In the genomic region with DNA sequence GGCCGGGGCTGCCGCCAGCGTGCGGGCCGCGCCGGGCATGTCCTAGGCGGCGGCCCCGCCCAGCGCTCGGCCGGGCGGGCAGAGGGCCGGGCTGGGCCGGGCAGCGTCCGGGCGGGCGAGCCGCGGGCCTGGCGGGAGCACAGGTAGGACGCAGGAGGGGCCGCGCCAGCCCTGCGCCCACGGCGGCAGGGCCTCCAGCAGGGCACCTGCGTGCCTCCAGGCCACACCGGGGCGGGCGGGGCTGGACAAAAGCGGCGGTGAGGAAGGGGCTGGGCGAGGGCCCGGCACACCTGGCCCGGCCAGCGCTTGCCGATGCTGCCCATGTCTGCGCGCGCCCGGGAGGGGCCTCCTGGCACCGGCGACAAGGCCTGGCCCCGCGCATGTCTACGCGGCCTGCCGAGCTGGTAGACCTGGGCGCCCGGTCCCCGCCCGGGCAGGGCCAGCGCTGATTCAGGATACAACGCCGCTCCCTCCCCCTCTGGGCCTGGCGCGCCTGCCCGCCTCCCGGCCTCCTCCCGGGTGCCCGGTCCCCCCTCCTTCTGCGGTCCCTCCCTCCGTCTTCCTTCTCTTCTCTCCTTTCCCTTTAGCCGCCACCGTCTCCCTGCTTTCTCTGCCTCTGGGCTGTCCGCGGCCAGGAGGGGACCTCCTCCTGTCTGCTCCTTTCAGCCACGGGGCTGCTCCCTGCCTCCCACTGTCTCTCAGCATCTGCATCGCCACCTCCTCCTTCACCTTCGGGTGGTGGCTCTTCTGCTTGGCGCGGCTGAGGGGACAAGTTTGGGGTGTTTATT, we compare ENCODE assay signal across 7 mouse cellular contexts. TPM values are rescaled to one million over a fixed set of nuclear protein-coding genes. Genes with fewer than 3 reads are reported as not detected.
A peak's percentile ranks its signal among the peaks of the same experiment; 100 is the strongest.
DNase-seq lines count a peak whose midpoint lies in the region; ATAC-seq and TF ChIP-seq lines count a peak whose summit lies in the region.

No protein-coding gene starts in this region.

- intact Hi-C loops in heart, postnatal 36 days (cut with DNase I) = no loop called here
- intact Hi-C loops in left cerebral cortex, postnatal 36 days (cut with DNase I) = no loop called here

- TF ChIP-seq EP300 in CH12.LX (IDR thresholded peaks at IDR 0.05; ENCODE audit: low read length) = no peak

- H3K4me3 ChIP-seq in CH12.LX (replicated peaks in 1 of 3; ENCODE audit: low read depth in 2 of 3, low read length in 2 of 3, poor library complexity in 1 of 3) = peak overlapping the region; percentile 42 to 67 (median 58)
- H3K4me3 ChIP-seq in embryonic facial prominence, embryonic 13.5 days = peak overlapping the region; percentile 92
- H3K4me3 ChIP-seq in midbrain, embryonic 10.5 days = peak overlapping the region; percentile 86
- peak overlapping the region; percentile 70 for H3K4me3 ChIP-seq in stomach, embryonic 14.5 days (ENCODE audit: low read depth, low read length)

- DNase-seq in CH12.LX (ENCODE audit: extremely low read depth) = no peak
- peak; percentile 79 for DNase-seq in adrenal gland, postnatal 10 days
- DNase-seq in heart, postnatal 36 days = peak; percentile 47 to 51
- DNase-seq in left cerebral cortex, postnatal 36 days (ENCODE audit: low spot score in 2 of 2) = peak; percentile 51 to 72
- peak; percentile 46 for DNase-seq in midbrain, embryonic 10.5 days (ENCODE audit: low spot score)

- H3K4me2 ChIP-seq in CH12.LX (ENCODE audit: insufficient read depth, low read depth, poor library complexity, severe bottlenecking) = peak overlapping the region; percentile 61
- peak overlapping the region; percentile 89 for H3K4me2 ChIP-seq in embryonic facial prominence, embryonic 13.5 days
- H3K4me2 ChIP-seq in stomach, embryonic 14.5 days (replicated peaks; ENCODE audit: low read depth, low read length) = peak overlapping the region; percentile 86

- no peak for TF ChIP-seq RAD21 in CH12.LX (IDR thresholded peaks at IDR 0.05; ENCODE audit: low read depth, low read length)

- no peaks in the 10 kb centered on the region for H3K9me3 ChIP-seq in CH12.LX (replicated peaks; ENCODE audit: low read length)
- no peaks in the 10 kb centered on the region for H3K9me3 ChIP-seq in embryonic facial prominence, embryonic 13.5 days
- no peaks in the 10 kb centered on the region for H3K9me3 ChIP-seq in midbrain, embryonic 10.5 days (replicated peaks)
- no peaks in the 10 kb centered on the region for H3K9me3 ChIP-seq in stomach, embryonic 14.5 days (ENCODE audit: control insufficient read depth, low read depth, low read length)

- in situ Hi-C loops in CH12.LX (cut with MboI; ENCODE audit: low pct_ligation_motif_present, low pct_unique_long_range_greater_than_20kb, low sequenced_read_pairs) = no loop called here

- peaks cover 11 to 20% of the 10 kb centered on the region in 2 experiments for H3K4me1 ChIP-seq in CH12.LX (ENCODE audit: control insufficient read depth in 1 of 2, insufficient read depth in 2 of 2)
- H3K4me1 ChIP-seq in embryonic facial prominence, embryonic 13.5 days = peaks cover 37% of the 10 kb centered on the region
- peaks cover 27% of the 10 kb centered on the region for H3K4me1 ChIP-seq in midbrain, embryonic 10.5 days
- H3K4me1 ChIP-seq in stomach, embryonic 14.5 days (ENCODE audit: control insufficient read depth, insufficient read depth, low read length) = peaks cover 11% of the 10 kb centered on the region; the same call in 1 of the 2 replicates

- no peak for TF ChIP-seq CTCF in CH12.LX (conservative IDR thresholded peaks at IDR 0.05 in 1 of 2, IDR thresholded peaks at IDR 0.05 in 1 of 2; ENCODE audit: low read depth in 2 of 2, low read length in 2 of 2)

- H3K36me3 ChIP-seq in CH12.LX (replicated peaks in 1 of 2; ENCODE audit: control insufficient read depth in 1 of 2, insufficient read depth in 1 of 2, low read length in 1 of 2) = no peaks in the 10 kb centered on the region
- H3K36me3 ChIP-seq in embryonic facial prominence, embryonic 13.5 days = peaks cover 19% of the 10 kb centered on the region
- no peaks in the 10 kb centered on the region for H3K36me3 ChIP-seq in midbrain, embryonic 10.5 days
- no peaks in the 10 kb centered on the region; the same call in 1 of the 2 replicates for H3K36me3 ChIP-seq in stomach, embryonic 14.5 days (ENCODE audit: control insufficient read depth, insufficient read depth, low read length)

- peak; percentile 45 for ATAC-seq in embryonic facial prominence, embryonic 13.5 days (ENCODE audit: insufficient number of reproducible peaks, insufficient read depth, low FRiP score, low TSS enrichment, low read depth)
- peak; percentile 40 for ATAC-seq in stomach, embryonic 14.5 days (ENCODE audit: insufficient number of reproducible peaks, insufficient read depth, low FRiP score, low read depth)

- H3K9ac ChIP-seq in CH12.LX (ENCODE audit: insufficient read depth, low read depth) = peak overlapping the region; percentile 32; the same call in 1 of the 2 replicates
- peak overlapping the region; percentile 89 for H3K9ac ChIP-seq in embryonic facial prominence, embryonic 13.5 days
- peak overlapping the region; percentile 76 for H3K9ac ChIP-seq in stomach, embryonic 14.5 days (replicated peaks; ENCODE audit: low read depth, low read length)

- H3K79me2 ChIP-seq in CH12.LX (replicated peaks; ENCODE audit: control insufficient read depth, extremely low read depth, insufficient read depth, poor library complexity, severe bottlenecking) = no peaks in the 10 kb centered on the region

- TF ChIP-seq POLR2A in CH12.LX (IDR thresholded peaks at IDR 0.05; ENCODE audit: low read depth, low read length) = no peak

- dilution Hi-C loops in CH12.LX (cut with MboI; ENCODE audit: extremely low pct_ligation_motif_present, extremely low pct_unique_long_range_greater_than_20kb, low sequenced_read_pairs) = no loop called here

- WGBS in embryonic facial prominence, embryonic 13.5 days = under 1% methylated on average over 62 of the region's 75 CpGs
- 1% methylated on average over 65 of the region's 75 CpGs for WGBS in midbrain, embryonic 10.5 days
- WGBS in stomach, embryonic 14.5 days = under 1% methylated on average over 61 of the region's 75 CpGs

- no peak overlapping the region for H3K27ac ChIP-seq in CH12.LX (ENCODE audit: insufficient read depth, low read depth)
- peak overlapping the region; percentile 87; the same call in 1 of the 2 replicates for H3K27ac ChIP-seq in embryonic facial prominence, embryonic 13.5 days
- H3K27ac ChIP-seq in midbrain, embryonic 10.5 days (replicated peaks) = peak overlapping the region; percentile 75
- H3K27ac ChIP-seq in stomach, embryonic 14.5 days (ENCODE audit: low read length) = peak overlapping the region; percentile 85

- H3K27me3 ChIP-seq in CH12.LX (replicated peaks) = peaks cover 48% of the 10 kb centered on the region
- peaks cover 19% of the 10 kb centered on the region for H3K27me3 ChIP-seq in embryonic facial prominence, embryonic 13.5 days
- peaks cover 60% of the 10 kb centered on the region for H3K27me3 ChIP-seq in midbrain, embryonic 10.5 days (ENCODE audit: low read depth, poor library complexity, severe bottlenecking)
- H3K27me3 ChIP-seq in stomach, embryonic 14.5 days (ENCODE audit: control insufficient read depth, insufficient read depth, low read length) = no peaks in the 10 kb centered on the region

TF ChIP-seq in CH12.LX, 34 proteins besides CTCF, POLR2A, EP300 and RAD21 (continues in another document):
- TF ChIP-seq JUND (conservative IDR thresholded peaks at IDR 0.05; ENCODE audit: low read depth, low read length) = no peak

RNA-seq across cellular contexts. Expression of a gene that starts 2.2 kb away (rescaled TPM):
- 30.6 and 39.1 TPM in 2 replicates for total RNA-seq in CH12.LX (2012; rRNA removed)
- total RNA-seq in CH12.LX (2014; rRNA removed) = 44.4 and 48.1 TPM in 2 replicates
- 44.4 and 63.1 TPM in 2 replicates for polyA plus RNA-seq in CH12.LX (2012; ENCODE audit: insufficient read length, low read depth)
- 10 to 100 TPM; 28.8 to 29.6 TPM for total RNA-seq in adrenal gland, postnatal 10 days (2021)
- 13.8 and 16.7 TPM in 2 replicates for polyA plus RNA-seq in embryonic facial prominence, embryonic 13.5 days (2015; fragmentation: Nextera tagmentation; extraction: Ambion mirVana)
- 10 to 100 TPM in 1 of 2 experiments, 1 to 10 TPM in 1; 9.2 to 11.3 TPM for total RNA-seq in heart, postnatal 36 days (2021)
- 100 to 1,000 TPM; 258 to 267 TPM for total RNA-seq in left cerebral cortex, postnatal 36 days (2021)
- polyA plus RNA-seq in midbrain, embryonic 10.5 days (2016; fragmentation: Nextera tagmentation; extraction: Ambion mirVana) = 3.3 and 4.3 TPM in 2 replicates
- polyA plus RNA-seq in stomach, embryonic 14.5 days (2014; fragmentation: Nextera tagmentation; extraction: Ambion mirVana) = 15.8 and 16.2 TPM in 2 replicates

RNA-seq across cellular contexts. Expression of a gene that starts 38.0 kb away (rescaled TPM):
- 149 and 155 TPM in 2 replicates for total RNA-seq in CH12.LX (2012; rRNA removed)
- 112 and 117 TPM in 2 replicates for total RNA-seq in CH12.LX (2014; rRNA removed)
- 196 and 226 TPM in 2 replicates for polyA plus RNA-seq in CH12.LX (2012; ENCODE audit: insufficient read length, low read depth)
- 10 to 100 TPM; 10.8 to 13.4 TPM for total RNA-seq in adrenal gland, postnatal 10 days (2021)
- 6.1 and 7.3 TPM in 2 replicates for polyA plus RNA-seq in embryonic facial prominence, embryonic 13.5 days (2015; fragmentation: Nextera tagmentation; extraction: Ambion mirVana)
- 1 to 10 TPM; 6.1 to 8.9 TPM for total RNA-seq in heart, postnatal 36 days (2021)
- 10 to 100 TPM in 1 of 2 experiments, 1 to 10 TPM in 1; 9.3 to 10.3 TPM for total RNA-seq in left cerebral cortex, postnatal 36 days (2021)
- 3.7 and 5.7 TPM in 2 replicates for polyA plus RNA-seq in midbrain, embryonic 10.5 days (2016; fragmentation: Nextera tagmentation; extraction: Ambion mirVana)
- 12.9 and 13.3 TPM in 2 replicates for polyA plus RNA-seq in stomach, embryonic 14.5 days (2014; fragmentation: Nextera tagmentation; extraction: Ambion mirVana)

RNA-seq across cellular contexts. Expression of a gene that starts 43.8 kb away (rescaled TPM):
- 0.30 and 0.63 TPM in 2 replicates for total RNA-seq in CH12.LX (2012; rRNA removed)
- total RNA-seq in CH12.LX (2014; rRNA removed) = not detected in 2 replicates
- 0.08 and 0.11 TPM in 2 replicates for polyA plus RNA-seq in CH12.LX (2012; ENCODE audit: insufficient read length, low read depth)
- total RNA-seq in adrenal gland, postnatal 10 days (2021) = 1 to 10 TPM; 3.9 to 5.5 TPM
- polyA plus RNA-seq in embryonic facial prominence, embryonic 13.5 days (2015; fragmentation: Nextera tagmentation; extraction: Ambion mirVana) = 2.3 and 3.1 TPM in 2 replicates
- 1 to 10 TPM; 4.7 to 5.7 TPM for total RNA-seq in heart, postnatal 36 days (2021)
- under 1 TPM; 0.70 to 0.81 TPM for total RNA-seq in left cerebral cortex, postnatal 36 days (2021)
- polyA plus RNA-seq in midbrain, embryonic 10.5 days (2016; fragmentation: Nextera tagmentation; extraction: Ambion mirVana) = 8.2 and 9.2 TPM in 2 replicates
- 10.9 and 14.2 TPM in 2 replicates for polyA plus RNA-seq in stomach, embryonic 14.5 days (2014; fragmentation: Nextera tagmentation; extraction: Ambion mirVana)

RNA-seq across cellular contexts. Expression of a gene that starts 47.8 kb away (rescaled TPM):
- total RNA-seq in CH12.LX (2012; rRNA removed) (66.6 and 79.9 TPM in 2 replicates), CH12.LX (2014; rRNA removed) (69.8 and 74.4 TPM in 2 replicates)
- polyA plus RNA-seq in CH12.LX (2012; ENCODE audit: insufficient read length, low read depth) = 144 and 178 TPM in 2 replicates
- 100 to 1,000 TPM; 210 to 252 TPM for total RNA-seq in adrenal gland, postnatal 10 days (2021)
- polyA plus RNA-seq in embryonic facial prominence, embryonic 13.5 days (2015; fragmentation: Nextera tagmentation; extraction: Ambion mirVana) = 49.7 and 60.0 TPM in 2 replicates
- 100 to 1,000 TPM; 184 to 212 TPM for total RNA-seq in heart, postnatal 36 days (2021)
- 100 to 1,000 TPM; 143 to 162 TPM for total RNA-seq in left cerebral cortex, postnatal 36 days (2021)
- polyA plus RNA-seq in midbrain, embryonic 10.5 days (2016; fragmentation: Nextera tagmentation; extraction: Ambion mirVana) = 44.5 and 46.2 TPM in 2 replicates
- polyA plus RNA-seq in stomach, embryonic 14.5 days (2014; fragmentation: Nextera tagmentation; extraction: Ambion mirVana) = 55.6 and 64.6 TPM in 2 replicates

Comparison
In these comparisons a context has a peak if more than half of its experiments do, and no peak if none do; other contexts are left out.
1. H3K9ac ChIP-seq: peak in every context shown above with its lines; median percentile 89 in embryonic facial prominence, embryonic 13.5 days; 76 in stomach, embryonic 14.5 days; 32 in CH12.LX.
2. RNA of a gene that starts 2.2 kb away (total RNA-seq): 258 to 267 TPM in left cerebral cortex, postnatal 36 days; 30.6 to 48.1 TPM in CH12.LX, 28.8 to 29.6 TPM in adrenal gland, postnatal 10 days and 9.2 to 11.3 TPM in heart, postnatal 36 days; every median in the first group is over 4 times any median in the second.
3. RNA of a gene that starts 38.0 kb away (total RNA-seq): 112 to 155 TPM in CH12.LX; 10.8 to 13.4 TPM in adrenal gland, postnatal 10 days, 9.3 to 10.3 TPM in left cerebral cortex, postnatal 36 days and 6.1 to 8.9 TPM in heart, postnatal 36 days; every median in the first group is over 4 times any median in the second.
4. Peak in every context shown above with its lines, with median percentiles within 50 percentile points of each other: H3K4me2 ChIP-seq and H3K4me3 ChIP-seq.